Mouse (Mus musculus) liver, embryonic 11.5 days (tissue): ENCODE results near the gene Rem1. TPM values are rescaled to one million over a fixed set of nuclear protein-coding genes. Genes with fewer than 3 reads are reported as not detected.

ENCODE experiments used
- ATAC-seq: fragments of 200-750 bp; cut with Nextera tagmentation; replicated peaks from 2 replicates; pipeline ENCODE4 v1.8.0; 2017; ENCODE audit warnings: moderate number of reproducible peaks, mild to moderate bottlenecking, moderate TSS enrichment, moderate library complexity; ENCODE audit not compliant: low FRiP score
- DNase-seq: peaks from one replicate; pipeline ENCODE4 v3.0.0-alpha.2; 2017; ENCODE audit warnings: low spot score
- H3K27ac ChIP-seq: fragments of 300-500 bp; sonication (generic); 2 replicates; pipeline ENCODE4 v1.5.1; 2014; ENCODE audit warnings: mild to moderate bottlenecking, low read depth, low read length, control low read depth
- H3K27me3 ChIP-seq: fragments of 300-500 bp; sonication (generic); replicated peaks from 2 replicates; pipeline ENCODE4 v1.6.1; 2014; ENCODE audit warnings: low read length, mixed read lengths; ENCODE audit not compliant: control insufficient read depth, insufficient read depth
- H3K36me3 ChIP-seq: fragments of 300-500 bp; sonication (generic); 2 replicates; pipeline ENCODE4 v1.6.1; 2014; ENCODE audit warnings: mild to moderate bottlenecking, low read length, moderate library complexity, mixed read lengths; ENCODE audit not compliant: control insufficient read depth, insufficient read depth
- H3K4me1 ChIP-seq: fragments of 300-500 bp; sonication (generic); replicated peaks from 2 replicates; pipeline ENCODE4 v1.6.1; 2014; ENCODE audit warnings: low read length, mixed read lengths; ENCODE audit not compliant: control insufficient read depth, insufficient read depth
- H3K4me2 ChIP-seq: fragments of 300-500 bp; sonication (generic); 2 replicates; pipeline ENCODE4 v1.6.1; 2014; ENCODE audit warnings: mild to moderate bottlenecking, control low read depth, moderate library complexity
- H3K4me3 ChIP-seq: fragments of 300-500 bp; sonication (generic); 2 replicates; pipeline ENCODE4 v1.5.1; 2014; ENCODE audit warnings: low read depth, low read length, control low read depth
- H3K9ac ChIP-seq: fragments of 300-500 bp; sonication (generic); 2 replicates; pipeline ENCODE4 v1.6.1; 2014; ENCODE audit warnings: low read depth, low read length, control low read depth
- H3K9me3 ChIP-seq: fragments of 300-500 bp; sonication (generic); 2 replicates; pipeline ENCODE4 v1.6.1; 2016; ENCODE audit warnings: low read length, inconsistent platforms, mixed read lengths; ENCODE audit not compliant: control insufficient read depth
- WGBS: fragments of 180-500 bp; shearing (Covaris S2); extraction: QIAGEN DNeasy Blood & Tissue Kit; methylation state at CpG from one replicate; pipeline ENCODE4 v1.1.7; 2014; 5-methylcytosine and 5-hydroxymethylcytosine counted together
- polyA plus RNA-seq: library from polyadenylated mRNA; unstranded; fragments of >200 nt; fragmentation: Nextera tagmentation; extraction: Ambion mirVana; gene quantifications from 2 replicates; pipeline ENCODE4 v1.2.1, GENCODE M21; 2014

Gene Rem1
- polyA plus RNA-seq, 1 experiment from 2014 or later = 1.6 TPM

DNA sequence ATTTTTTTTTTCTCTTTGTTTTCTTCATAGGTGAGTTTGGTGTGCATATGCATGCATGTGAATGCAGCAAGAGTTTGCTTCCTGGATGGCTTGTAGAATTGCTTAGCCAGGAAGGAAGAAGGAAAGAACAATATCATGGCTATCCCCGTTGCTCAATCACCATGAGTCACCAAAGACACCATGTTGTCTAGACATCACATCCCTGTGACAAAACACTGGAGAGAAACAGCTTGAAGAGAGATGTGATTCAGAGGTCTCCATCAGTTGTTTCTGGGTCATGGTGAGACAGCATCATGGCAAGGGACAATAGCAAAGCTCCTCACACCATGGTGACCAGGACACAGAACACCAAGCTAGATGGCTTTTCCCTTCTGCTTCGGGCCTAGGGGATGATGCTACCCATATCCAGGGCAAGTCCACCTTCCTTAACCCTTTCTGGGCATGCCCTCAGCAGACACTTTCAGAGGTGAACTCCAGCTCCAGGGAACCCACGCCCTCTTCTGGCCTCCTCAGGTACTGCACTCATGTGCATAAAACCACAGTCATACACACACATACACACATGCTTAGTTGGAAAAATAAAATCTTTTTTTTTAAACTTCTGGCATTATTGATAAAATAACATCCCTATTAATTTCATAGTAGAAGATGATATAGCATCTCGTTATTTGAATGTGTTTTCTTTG, 25.3 kb upstream of the Rem1 start:
- no peaks in the 10 kb centered on the region for H3K27me3 ChIP-seq
- H3K9me3 ChIP-seq = no peaks in the 10 kb centered on the region
- 62% methylated on average over 4 of the region's 4 CpGs for WGBS
- no peak for ATAC-seq
- DNase-seq = no peak
- H3K4me1 ChIP-seq = no peaks in the 10 kb centered on the region
- H3K27ac ChIP-seq = no peak overlapping the region
- H3K36me3 ChIP-seq = no peaks in the 10 kb centered on the region
- H3K9ac ChIP-seq = no peak overlapping the region
- H3K4me2 ChIP-seq = no peak overlapping the region
- no peak overlapping the region for H3K4me3 ChIP-seq

GRCm38 (mm10) chr2:152604057-152604456, 22.7 kb upstream of the Rem1 start, which contains the start of gene Defb36:
Defb36 (plus strand) TSS chr2:152604327.
- no peak within 1 kb of the TSS for H3K9ac ChIP-seq
- H3K36me3 ChIP-seq = no peaks in the 10 kb centered on the region
- no peaks in the 10 kb centered on the region for H3K4me1 ChIP-seq
- H3K27me3 ChIP-seq = no peaks in the 10 kb centered on the region
- 76% methylated on average over 15 of the region's 15 CpGs for WGBS
- H3K4me2 ChIP-seq = no peak within 1 kb of the TSS
- no peak within 1 kb of the TSS for H3K27ac ChIP-seq
- DNase-seq (no peak), ATAC-seq (no peak)
- no peak within 1 kb of the TSS for H3K4me3 ChIP-seq
- no peaks in the 10 kb centered on the region for H3K9me3 ChIP-seq

DNA sequence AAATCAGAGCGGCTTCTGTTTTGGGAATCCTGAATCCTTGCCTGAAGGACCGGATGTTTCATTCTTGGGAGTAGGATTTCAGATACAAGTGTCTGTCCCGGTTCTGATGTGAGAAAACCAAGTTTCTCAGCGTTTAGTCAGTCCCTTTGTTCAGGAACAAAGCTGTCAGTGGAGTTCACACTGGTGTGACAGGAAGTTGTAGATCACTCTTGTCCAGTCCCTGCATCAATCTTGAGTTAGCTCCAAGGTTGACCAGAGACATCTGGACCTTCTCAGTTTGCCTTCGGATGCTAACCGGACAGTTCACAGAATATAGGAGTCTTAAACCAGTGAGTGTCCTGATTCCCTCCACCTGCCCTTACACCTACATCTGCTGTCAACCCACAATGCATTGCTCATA, 19.0 kb upstream of the Rem1 start:
- 66% methylated on average over 6 of the region's 6 CpGs for WGBS
- Histone ChIP-seq H3K4me2 (no peak overlapping the region), H3K4me3 (no peak overlapping the region), H3K9me3 (no peaks in the 10 kb centered on the region), H3K27me3 (no peaks in the 10 kb centered on the region), H3K27ac (no peak overlapping the region), H3K36me3 (no peaks in the 10 kb centered on the region), H3K9ac (no peak overlapping the region), H3K4me1 (no peaks in the 10 kb centered on the region)
- no peak for ATAC-seq
- no peak for DNase-seq

DNA sequence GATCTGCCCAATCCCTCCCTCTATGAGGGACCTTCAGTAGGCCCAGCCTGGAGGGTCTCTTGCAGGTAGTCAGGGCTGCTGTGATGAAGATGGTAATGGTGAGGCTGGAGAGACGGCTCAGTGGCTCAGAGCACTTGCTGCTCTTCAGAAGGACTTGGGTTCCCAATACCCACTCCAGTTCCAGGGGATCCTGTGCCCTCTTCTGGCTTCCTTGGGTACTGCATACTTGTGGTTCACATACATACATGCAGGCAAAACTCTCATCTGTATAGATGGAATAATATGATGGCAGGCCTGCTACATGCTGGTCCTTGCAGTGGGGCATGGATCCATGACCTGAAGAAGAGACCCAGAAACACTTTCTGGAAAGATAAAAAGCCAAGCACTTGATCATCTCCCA, 18.0 kb upstream of the Rem1 start:
- Histone ChIP-seq H3K27me3 (no peaks in the 10 kb centered on the region), H3K36me3 (no peaks in the 10 kb centered on the region), H3K4me2 (no peak overlapping the region), H3K4me3 (no peak overlapping the region), H3K9ac (no peak overlapping the region), H3K27ac (no peak overlapping the region), H3K9me3 (no peaks in the 10 kb centered on the region), H3K4me1 (no peaks in the 10 kb centered on the region)
- ATAC-seq (no peak), DNase-seq (no peak)
- WGBS = 88% methylated on average over 1 of the region's 1 CpGs

DNA sequence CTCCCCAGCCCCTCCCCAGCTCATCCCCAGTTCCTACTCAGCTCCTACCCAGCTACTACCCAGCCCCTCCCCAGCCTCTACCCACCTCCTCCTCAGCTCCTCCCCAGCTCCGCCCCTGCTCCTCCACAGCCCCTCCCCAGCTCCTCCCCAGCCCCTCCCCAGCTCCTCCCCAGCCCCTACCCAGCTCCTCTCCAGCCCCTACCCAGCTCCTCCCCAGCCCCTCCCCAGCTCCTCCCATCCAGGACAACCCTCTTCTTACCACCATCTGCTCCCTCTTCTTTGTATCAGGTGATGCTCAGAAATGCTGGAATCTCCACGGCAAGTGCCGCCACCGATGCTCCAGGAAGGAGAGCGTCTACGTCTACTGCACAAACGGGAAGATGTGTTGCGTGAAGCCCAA, 14.6 kb upstream of the Rem1 start:
- no peak overlapping the region for H3K4me3 ChIP-seq
- no peaks in the 10 kb centered on the region for H3K36me3 ChIP-seq
- H3K4me2 ChIP-seq = no peak overlapping the region
- ATAC-seq (no peak), DNase-seq (no peak)
- WGBS = 42% methylated on average over 7 of the region's 8 CpGs
- no peak overlapping the region for H3K9ac ChIP-seq
- H3K27me3 ChIP-seq = no peaks in the 10 kb centered on the region
- H3K27ac ChIP-seq = no peak overlapping the region
- no peaks in the 10 kb centered on the region for H3K4me1 ChIP-seq
- H3K9me3 ChIP-seq = no peaks in the 10 kb centered on the region

DNA sequence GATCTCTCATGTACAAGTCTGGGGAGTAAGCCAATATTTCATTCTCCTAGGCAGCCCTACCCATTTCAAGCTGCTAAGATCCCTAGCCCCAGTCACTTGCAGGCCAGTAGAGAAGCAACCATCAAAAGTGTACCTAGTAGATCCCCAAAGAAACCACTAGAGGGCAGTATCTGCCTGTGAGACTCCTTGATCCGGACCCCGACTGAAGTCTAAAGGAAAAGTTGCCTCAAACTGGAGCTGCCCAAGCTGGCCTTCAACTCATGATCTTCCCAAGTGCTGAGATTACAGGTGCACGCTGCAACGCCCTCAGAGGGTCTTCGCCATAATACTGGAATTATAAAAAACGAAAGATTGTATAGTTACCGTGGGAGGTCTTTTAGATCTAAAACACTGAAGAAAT, 11.2 kb upstream of the Rem1 start:
- H3K27ac ChIP-seq = no peak overlapping the region
- no peaks in the 10 kb centered on the region for H3K4me1 ChIP-seq
- no peaks in the 10 kb centered on the region for H3K9me3 ChIP-seq
- H3K4me3 ChIP-seq = no peak overlapping the region
- no peak overlapping the region for H3K9ac ChIP-seq
- no peak overlapping the region for H3K4me2 ChIP-seq
- H3K27me3 ChIP-seq = no peaks in the 10 kb centered on the region
- H3K36me3 ChIP-seq = no peaks in the 10 kb centered on the region
- WGBS = 7% methylated on average over 7 of the region's 7 CpGs
- ATAC-seq (no peak), DNase-seq (peak; percentile 48)

- H3K27ac ChIP-seq = no peak overlapping the region
- H3K9me3 ChIP-seq = no peaks in the 10 kb centered on the region
- ATAC-seq = no peak
These were observed 10.3 kb upstream of the Rem1 start for GRCm38 (mm10) chr2:152616470-152616869.

GRCm38 (mm10) chr2:152617374-152617773, 9.4 kb upstream of the Rem1 start:
- H3K4me1 ChIP-seq = no peaks in the 10 kb centered on the region
- no peak overlapping the region for H3K27ac ChIP-seq
- H3K27me3 ChIP-seq = 0 out of 2 replicates have a peak, but pooled peaks cover 2% of the 10 kb centered on the region
- no peak overlapping the region for H3K4me3 ChIP-seq
- ATAC-seq (no peak), DNase-seq (no peak)
- H3K9me3 ChIP-seq = no peaks in the 10 kb centered on the region
- WGBS = 55% methylated on average over 5 of the region's 5 CpGs
- no peak overlapping the region for H3K9ac ChIP-seq
- no peaks in the 10 kb centered on the region for H3K36me3 ChIP-seq
- no peak overlapping the region for H3K4me2 ChIP-seq

More at GRCm38 (mm10) chr2:152616470-152616869, 10.3 kb upstream of the Rem1 start:
- no peak for DNase-seq
- Histone ChIP-seq H3K36me3 (no peaks in the 10 kb centered on the region), H3K4me1 (no peaks in the 10 kb centered on the region), H3K4me2 (no peak overlapping the region), H3K4me3 (no peak overlapping the region), H3K9ac (no peak overlapping the region), H3K27me3 (no peaks in the 10 kb centered on the region)
- WGBS = 46% methylated on average over 6 of the region's 6 CpGs

- DNase-seq (no peak), ATAC-seq (no peak)
- Histone ChIP-seq H3K27me3 (peaks cover 4% of the 10 kb centered on the region), H3K4me1 (no peaks in the 10 kb centered on the region), H3K27ac (no peak overlapping the region), H3K9me3 (no peaks in the 10 kb centered on the region), H3K4me3 (no peak overlapping the region), H3K36me3 (no peaks in the 10 kb centered on the region), H3K4me2 (no peak overlapping the region), H3K9ac (no peak overlapping the region)
- 63% methylated on average over 9 of the region's 9 CpGs for WGBS
These were observed 6.2 kb upstream of the Rem1 start for GRCm38 (mm10) chr2:152620367-152621134.
